Mouse (Mus musculus) gastrocnemius, postnatal 10 days (tissue): ENCODE measurements at regions not wholly inside any gene's neighbourhood (a gene's known extent, or its start where the extent isn't known, plus 50 kb on each side); places are given as distances from the start of the nearest gene placed in this dataset.
"Not testable (repeated sequence)": the region's sequence is repeated elsewhere in the genome, so short reads cannot be mapped to it uniquely, and the experiment has no call there.

Experiments
- DNase-seq: peaks from one replicate; pipeline ENCODE4 v3.0.0; 2021; ENCODE audit warnings: mixed read lengths

DNA sequence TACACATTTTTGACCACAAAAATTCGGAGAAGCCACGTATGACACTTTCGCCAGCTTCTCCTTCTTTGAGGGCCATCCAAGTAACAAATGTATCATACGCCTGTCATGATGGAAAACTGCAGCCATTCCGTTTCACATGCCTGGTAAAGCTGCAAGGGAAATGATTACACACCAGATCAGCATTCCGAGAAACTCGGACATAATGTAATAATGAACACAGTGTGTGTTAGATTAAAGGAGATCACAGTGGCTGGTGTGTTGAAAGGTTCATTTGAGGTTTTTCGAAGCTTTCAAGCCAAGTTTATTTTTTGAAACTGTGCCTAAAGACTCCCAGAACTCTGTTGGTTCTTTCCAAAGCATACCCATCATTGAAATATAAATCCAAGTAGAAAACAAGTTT lies 137.8 kb upstream of the Mad2l1 start:
- DNase-seq = no peak

GRCm38 (mm10) chr6:66398674-66399073 lies 136.5 kb upstream of the Mad2l1 start:
- no peak for DNase-seq

DNA sequence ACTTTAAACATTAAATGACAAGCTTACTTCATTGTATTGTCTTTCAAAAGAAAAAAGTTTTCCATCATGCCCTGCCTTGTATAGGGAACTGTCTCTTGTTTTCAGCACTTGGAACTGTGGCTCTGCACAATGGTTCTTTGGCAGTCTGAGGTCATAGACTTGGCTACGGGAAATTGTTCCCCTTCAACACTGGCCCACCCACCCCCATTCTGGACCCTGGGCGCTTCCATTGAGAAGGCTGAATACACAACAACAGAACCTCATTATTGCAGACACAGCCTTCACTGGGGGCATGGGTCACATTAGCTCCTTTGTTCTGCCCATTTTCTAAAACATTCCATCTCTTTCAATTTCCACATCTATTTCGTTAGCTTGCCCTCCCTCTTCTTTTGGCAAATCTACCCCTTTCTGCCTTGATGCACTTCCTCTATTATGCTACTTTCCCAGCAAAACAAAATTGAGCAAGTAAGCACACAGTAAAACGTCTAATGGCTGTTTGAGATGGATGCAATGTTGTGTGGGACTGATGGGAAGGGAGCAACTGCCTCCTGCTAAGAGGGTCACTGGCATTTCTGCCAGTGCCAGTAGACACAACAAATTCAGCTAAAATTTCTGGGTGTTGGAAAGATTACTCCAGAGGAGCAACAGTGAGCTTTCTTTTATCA lies 136.0 kb upstream of the Mad2l1 start:
- DNase-seq = no peak

DNA sequence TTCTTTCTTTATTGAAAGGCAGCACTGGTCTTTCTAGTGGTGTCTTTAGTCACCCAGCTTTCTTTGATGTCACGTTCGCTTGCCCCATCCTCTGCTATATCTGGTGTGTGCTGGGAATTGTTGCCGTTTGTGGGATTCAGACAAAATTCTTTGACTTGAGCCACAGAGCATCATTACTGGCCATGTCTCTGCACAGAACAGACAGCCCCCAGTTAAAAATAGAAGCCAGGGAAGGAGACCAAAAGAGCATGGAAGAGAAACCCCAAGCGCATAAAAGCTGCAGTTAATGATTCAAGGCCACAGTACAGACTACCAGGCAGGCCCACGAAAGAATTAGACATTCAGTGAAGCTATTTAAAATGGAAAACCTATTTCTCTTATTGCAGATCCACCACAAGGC lies 133.7 kb upstream of the Mad2l1 start:
- no peak for DNase-seq

DNA sequence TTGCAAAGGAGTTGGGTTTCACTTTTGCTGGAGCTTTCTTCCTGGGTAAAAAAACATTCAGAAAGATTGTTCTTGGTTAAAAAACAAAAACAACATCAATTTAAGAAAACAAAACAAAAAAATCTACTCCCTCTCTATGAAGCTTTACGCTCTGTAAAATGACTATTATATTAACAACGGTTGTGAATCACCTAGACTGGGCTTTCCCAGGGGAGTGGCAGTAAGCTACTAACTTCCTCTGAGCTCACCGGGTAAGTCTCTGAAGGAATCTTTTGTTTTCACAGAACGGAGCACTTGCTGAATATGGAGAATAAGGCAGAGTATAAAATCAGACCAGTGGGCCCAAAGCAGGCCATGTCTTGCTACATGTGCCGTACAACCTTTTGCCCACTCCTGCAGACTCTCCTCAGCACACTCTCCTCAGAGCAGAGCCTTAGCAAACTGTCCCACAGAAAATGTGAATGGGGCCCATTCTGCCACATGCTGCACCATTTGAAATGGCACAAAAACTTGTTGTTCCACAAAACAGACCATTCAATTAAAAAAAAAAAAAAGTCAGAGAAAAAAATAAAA lies 133.2 kb upstream of the Mad2l1 start:
- DNase-seq = no peak

- DNase-seq = no peak
Observed at GRCm38 (mm10) chr6:66414822-66415221, 120.4 kb upstream of the Mad2l1 start.

DNA sequence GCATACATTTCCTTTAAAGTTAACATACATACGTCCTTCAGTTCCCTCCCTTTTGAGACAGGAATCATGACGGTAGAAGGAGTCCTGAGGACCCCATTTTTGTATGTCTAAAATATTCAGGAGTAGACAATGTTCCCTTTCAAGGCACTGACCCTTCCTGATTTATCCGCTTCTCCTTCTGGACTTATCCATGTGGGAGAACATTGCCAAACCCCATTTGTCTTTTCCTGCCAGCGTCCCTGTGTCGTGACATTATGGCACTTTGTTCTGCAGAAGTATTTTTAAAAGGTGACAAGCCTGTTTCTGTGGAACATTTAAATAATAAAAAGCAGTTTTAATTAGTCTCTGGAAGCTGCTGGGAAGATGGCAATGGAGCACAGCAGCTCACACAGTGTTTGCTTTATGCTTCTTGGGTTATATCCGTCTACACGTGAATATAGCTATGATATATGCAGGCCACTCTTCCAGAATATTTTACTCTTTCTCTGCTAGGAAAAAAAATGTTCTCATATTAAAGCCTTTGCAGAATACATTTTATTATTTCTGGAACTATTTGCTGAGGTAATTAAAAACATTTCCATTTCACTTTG lies 115.6 kb upstream of the Mad2l1 start:
- DNase-seq = no peak

DNA sequence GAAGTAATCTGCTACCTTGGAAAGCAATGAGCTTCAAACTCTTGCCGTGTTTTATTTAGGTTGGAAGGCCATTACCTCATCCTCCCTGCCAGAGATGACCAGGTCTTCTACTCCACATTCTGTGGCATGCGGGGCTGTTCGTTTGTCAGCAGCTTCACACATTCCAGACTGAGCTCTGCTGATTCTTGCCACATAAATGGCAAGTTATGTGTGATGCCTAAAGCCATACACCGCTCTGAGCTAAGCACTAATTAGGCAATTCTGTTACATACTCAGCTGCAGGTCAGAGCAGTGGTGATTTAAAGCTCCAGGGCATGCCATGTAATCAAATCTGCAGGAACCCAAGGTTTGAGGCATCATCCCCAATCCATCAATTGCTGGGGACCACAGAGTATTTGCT lies 106.8 kb upstream of the Mad2l1 start:
- DNase-seq = no peak

- not testable (repeated sequence) for DNase-seq
Observed at GRCm38 (mm10) chr6:66450408-66450807, 84.8 kb upstream of the Mad2l1 start.

- DNase-seq = no peak
Observed at GRCm38 (mm10) chr6:66458172-66458571, 77.0 kb upstream of the Mad2l1 start.

- no peak for DNase-seq
Observed at GRCm38 (mm10) chr6:66464540-66464939, 70.7 kb upstream of the Mad2l1 start.

DNA sequence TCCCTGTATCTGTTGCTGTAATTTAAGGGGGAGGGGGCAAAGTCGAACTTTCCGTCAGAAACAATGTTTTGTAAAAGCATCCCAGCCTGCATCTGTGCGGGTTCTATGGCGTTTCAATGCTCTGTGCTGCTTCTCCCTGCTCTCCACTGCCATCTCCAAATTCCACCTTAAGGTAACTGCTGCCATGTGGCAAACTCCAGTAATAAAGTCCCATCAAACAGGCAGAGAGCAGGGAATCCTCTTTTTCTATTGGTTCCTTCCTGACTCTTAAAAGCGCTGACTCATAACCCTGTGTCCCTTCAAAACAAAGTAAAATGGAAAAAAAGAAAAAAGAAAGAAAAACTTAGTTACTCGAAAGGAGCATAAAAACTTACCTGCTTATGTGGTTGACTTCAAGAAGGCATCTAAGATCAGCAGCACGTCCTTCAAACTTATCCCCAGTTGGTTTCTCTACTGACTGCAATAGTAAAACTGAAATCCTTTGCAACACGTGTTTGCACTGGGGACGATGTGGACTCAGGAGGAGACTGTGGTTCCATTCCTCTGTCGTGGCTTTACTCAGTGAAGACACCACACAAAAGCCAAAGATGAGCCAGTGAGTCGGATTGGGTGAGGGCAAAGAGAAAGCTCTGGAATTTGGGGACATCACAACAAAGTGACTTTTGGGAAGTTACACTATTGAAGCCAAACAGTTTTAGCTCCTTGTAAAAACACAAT lies 69.9 kb upstream of the Mad2l1 start:
- DNase-seq = no peak

DNA sequence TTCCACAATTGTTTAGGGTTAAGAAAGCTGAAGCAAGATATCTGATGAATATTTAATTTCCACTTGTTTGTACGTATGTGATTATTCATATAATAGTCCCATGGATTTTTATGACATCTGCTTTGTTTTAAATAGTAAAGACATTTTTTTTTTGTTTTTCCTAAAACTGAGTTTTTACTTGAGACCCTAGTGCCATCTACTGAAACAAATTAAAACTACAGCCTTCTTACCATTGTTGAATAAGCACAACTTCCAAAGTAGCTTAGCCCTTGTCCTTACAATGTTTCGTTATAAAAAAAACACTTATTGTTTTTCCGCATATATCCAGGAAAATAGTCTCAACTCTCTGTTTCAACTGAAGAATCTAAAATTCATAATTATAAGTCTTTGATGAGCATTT lies 68.4 kb upstream of the Mad2l1 start:
- DNase-seq = no peak

DNA sequence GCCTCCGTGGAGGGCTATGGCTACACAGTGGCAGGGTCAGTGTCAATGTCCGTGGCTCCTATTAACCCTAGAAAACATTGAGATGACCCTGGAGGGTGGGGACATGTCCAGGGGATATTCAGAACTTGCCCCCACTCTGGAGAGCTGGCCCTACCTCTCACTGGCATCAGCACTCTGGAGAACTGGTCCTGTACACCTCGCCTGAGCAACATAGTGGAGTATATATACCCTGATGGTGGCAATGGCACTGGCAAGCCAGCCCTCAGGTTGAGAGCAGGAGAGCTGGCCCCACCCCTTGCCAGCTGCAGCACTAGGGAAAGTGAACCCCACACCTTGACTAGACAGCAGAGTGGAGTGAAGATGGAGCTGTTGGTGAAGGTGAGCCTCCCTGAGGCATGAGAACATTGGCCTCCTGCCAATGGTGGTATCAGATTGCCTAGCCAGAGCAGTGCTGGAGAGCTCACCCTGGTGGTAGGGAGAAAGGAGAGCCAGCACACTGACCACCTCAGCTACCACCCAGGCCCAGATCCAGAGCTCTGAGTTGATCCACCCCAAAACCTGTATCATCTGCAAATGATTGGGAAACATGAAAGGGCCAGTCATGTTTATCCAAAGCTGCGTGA lies 64.5 kb upstream of the Mad2l1 start:
- no peak for DNase-seq

DNA sequence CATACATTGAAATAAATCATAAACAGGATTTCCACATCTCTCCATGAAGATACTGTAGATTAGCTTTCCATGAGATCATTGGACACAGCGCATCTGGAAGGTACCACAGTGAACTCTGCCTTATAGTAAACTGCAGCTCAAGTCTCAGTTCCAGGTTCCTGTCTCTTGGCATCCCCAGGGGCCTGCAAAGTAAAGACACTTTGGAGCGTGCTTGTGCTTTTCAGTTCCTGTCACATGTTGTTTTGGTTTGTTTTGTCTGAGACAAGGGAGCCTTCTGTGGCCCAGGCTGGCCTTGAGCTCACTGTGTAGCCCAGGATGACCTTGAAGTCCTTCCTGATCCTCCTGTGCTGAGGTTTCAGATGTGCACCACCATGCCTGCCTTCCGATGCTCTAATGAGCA lies 63.4 kb upstream of the Mad2l1 start:
- DNase-seq = no peak

DNA sequence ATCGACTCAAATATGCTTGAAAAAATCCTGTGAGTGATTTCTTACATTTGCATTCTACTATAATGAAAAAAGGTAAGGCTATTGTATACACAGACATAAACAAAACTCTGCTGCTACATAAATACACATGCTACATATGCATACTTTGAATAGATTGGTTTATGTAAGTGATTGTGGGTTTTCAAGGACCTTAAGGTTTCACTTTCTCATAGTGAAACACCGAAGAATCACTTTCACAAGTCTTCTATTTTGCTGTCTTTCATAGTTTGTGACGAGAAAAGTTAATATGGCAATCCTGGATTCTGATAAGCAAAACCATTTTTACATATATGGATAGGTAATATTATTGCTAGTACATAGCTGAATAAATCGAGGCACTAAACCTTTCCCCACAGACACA lies 62.5 kb upstream of the Mad2l1 start:
- no peak for DNase-seq

GRCm38 (mm10) chr6:66477575-66477974 lies 57.6 kb upstream of the Mad2l1 start:
- DNase-seq = no peak

DNA sequence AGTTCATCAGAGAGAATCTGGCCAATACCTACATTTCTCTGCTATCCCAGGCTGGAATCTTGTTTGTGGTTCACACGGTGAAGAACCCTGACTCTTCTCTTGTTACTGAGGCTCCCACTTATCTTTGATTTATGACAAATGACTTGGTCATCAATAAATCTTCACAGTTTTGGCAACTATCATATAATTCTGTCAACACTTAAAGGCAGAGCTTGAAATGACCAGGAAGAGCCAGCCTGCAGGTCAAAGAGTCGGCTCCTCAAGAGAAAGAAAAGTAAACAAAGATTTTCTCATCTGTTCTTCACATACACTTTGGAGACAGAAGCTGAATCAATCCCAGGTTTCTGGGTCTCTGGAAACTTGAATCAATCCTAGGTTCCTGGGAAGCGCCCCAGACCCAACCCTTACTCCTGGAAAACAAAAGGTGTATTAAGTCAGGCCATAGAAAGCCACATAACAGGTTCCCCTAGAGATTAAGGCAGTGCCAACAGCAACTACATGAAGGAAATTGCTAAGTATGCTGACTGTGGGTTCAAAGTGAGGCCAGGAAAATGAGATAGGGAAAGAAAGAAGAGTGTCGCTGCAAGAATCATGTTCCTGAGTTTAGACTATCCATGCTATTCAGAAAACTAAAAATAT lies 56.7 kb upstream of the Mad2l1 start:
- no peak for DNase-seq

DNA sequence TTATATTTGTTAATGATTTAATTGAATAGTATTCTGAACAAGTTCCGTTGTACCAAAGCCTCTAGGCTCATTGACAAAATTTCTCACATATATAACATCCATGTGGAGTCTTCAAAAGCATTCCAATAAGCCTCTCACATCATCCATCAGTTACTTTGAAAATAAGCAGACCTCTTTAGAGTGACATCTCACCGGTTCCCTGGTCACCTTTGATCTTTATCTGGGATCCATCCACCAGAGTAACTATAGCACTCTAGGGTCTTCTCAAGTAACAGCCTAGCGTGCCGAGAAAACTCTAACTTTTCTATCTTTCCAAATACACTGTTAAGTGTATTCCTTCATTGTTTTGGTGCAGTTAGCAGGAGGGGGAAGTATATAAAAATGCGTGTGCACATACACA lies 55.6 kb upstream of the Mad2l1 start:
- DNase-seq = no peak

GRCm38 (mm10) chr6:66480207-66480606 lies 55.0 kb upstream of the Mad2l1 start:
- DNase-seq = no peak

- no peak for DNase-seq
Observed at GRCm38 (mm10) chr6:66482797-66483196, 52.4 kb upstream of the Mad2l1 start.
